Mouse (Mus musculus): ENCODE measurements around the gene Hmgb1. TPM values are rescaled to one million over a fixed set of nuclear protein-coding genes. Genes with fewer than 3 reads are reported as not detected.

The Hmgb1 gene
- polyA plus RNA-seq, 1 experiment from 2014 or later = 2,020 TPM

- no peaks in the 10 kb centered on the region for H3K9me3 ChIP-seq (ENCODE audit: control insufficient read depth, low read length)
- no peaks in the 10 kb centered on the region for H3K36me3 ChIP-seq (ENCODE audit: control insufficient read depth, insufficient read depth, low read length)
- WGBS = 60% methylated on average over 5 of the region's 5 CpGs
- H3K27me3 ChIP-seq (ENCODE audit: control insufficient read depth, insufficient read depth, low read length) = no peaks in the 10 kb centered on the region
- peak overlapping the region; percentile 35 for H3K9ac ChIP-seq (ENCODE audit: low read length)
- no peak overlapping the region for H3K4me3 ChIP-seq (ENCODE audit: low read depth, low read length)
- H3K27ac ChIP-seq (ENCODE audit: low read depth, low read length) = no peak overlapping the region
- peak overlapping the region; percentile 24; the same call in 1 of the 2 replicates for H3K4me2 ChIP-seq (ENCODE audit: low read depth, low read length, severe bottlenecking)
- ATAC-seq (replicated peaks; ENCODE audit: low FRiP score) (no peak), DNase-seq (ENCODE audit: low spot score) (no peak)
- 0 out of 2 replicates have a peak, but pooled peaks cover 3% of the 10 kb centered on the region for H3K4me1 ChIP-seq (replicated peaks; ENCODE audit: control insufficient read depth, insufficient read depth, low read length)
Measured at GRCm38 (mm10) chr5:149007295-149007646, 177.0 kb downstream of the Hmgb1 start.

- Histone ChIP-seq H3K4me3 (ENCODE audit: low read depth, low read length) (peak overlapping the region; percentile 14; the same call in 1 of the 2 replicates), H3K27me3 (ENCODE audit: control insufficient read depth, insufficient read depth, low read length) (no peaks in the 10 kb centered on the region), H3K36me3 (ENCODE audit: control insufficient read depth, insufficient read depth, low read length) (no peaks in the 10 kb centered on the region), H3K4me2 (ENCODE audit: low read depth, low read length, severe bottlenecking) (peak overlapping the region; percentile 44), H3K4me1 (replicated peaks; ENCODE audit: control insufficient read depth, insufficient read depth, low read length) (0 out of 2 replicates have a peak, but pooled peaks cover 3% of the 10 kb centered on the region), H3K27ac (ENCODE audit: low read depth, low read length) (peak overlapping the region; percentile 64), H3K9me3 (ENCODE audit: control insufficient read depth, low read length) (no peaks in the 10 kb centered on the region), H3K9ac (ENCODE audit: low read length) (peak overlapping the region; percentile 45)
- DNase-seq (ENCODE audit: low spot score) = peak; percentile 100
- peak; percentile 91 for ATAC-seq (replicated peaks; ENCODE audit: low FRiP score)
- 13% methylated on average over 26 of the region's 26 CpGs for WGBS
Measured at GRCm38 (mm10) chr5:149006362-149007294, 177.7 kb downstream of the Hmgb1 start.

- peak overlapping the region; percentile 44; the same call in 1 of the 2 replicates for H3K4me2 ChIP-seq (ENCODE audit: low read depth, low read length, severe bottlenecking)
Measured at GRCm38 (mm10) chr5:149005701-149006361, 178.5 kb downstream of the Hmgb1 start.

DNA sequence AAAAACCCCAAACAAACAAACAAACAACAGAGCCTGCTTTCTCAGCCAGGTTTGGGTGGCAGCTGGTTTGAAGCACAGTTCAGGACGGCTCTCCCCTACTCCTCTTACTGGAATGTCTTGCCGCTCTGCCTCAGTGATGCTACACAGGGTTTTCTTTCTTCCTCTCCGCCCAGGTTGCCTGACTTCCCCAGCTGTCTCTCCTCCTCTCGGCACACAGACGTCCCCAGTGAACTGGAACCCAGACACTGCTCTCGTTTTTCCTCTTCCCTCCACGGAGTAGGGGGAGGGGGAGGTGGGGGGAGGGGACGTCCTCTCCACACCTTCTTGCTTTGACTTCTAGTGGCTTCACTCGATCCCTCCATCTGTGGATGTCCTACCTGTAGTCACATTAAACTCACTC lies 179.2 kb downstream of the Hmgb1 start:
- DNase-seq (ENCODE audit: low spot score) (no peak), ATAC-seq (replicated peaks; ENCODE audit: low FRiP score) (no peak)
- no peaks in the 10 kb centered on the region for H3K36me3 ChIP-seq (ENCODE audit: control insufficient read depth, insufficient read depth, low read length)

More at GRCm38 (mm10) chr5:149005701-149006361, 178.5 kb downstream of the Hmgb1 start:
- ATAC-seq (replicated peaks; ENCODE audit: low FRiP score) (0 out of 2 replicates have a peak, but pooled peaks have one; percentile 9), DNase-seq (ENCODE audit: low spot score) (no peak)
- H3K4me1 ChIP-seq (replicated peaks; ENCODE audit: control insufficient read depth, insufficient read depth, low read length) = 0 out of 2 replicates have a peak, but pooled peaks cover 3% of the 10 kb centered on the region
- no peaks in the 10 kb centered on the region for H3K36me3 ChIP-seq (ENCODE audit: control insufficient read depth, insufficient read depth, low read length)
- H3K9ac ChIP-seq (ENCODE audit: low read length) = peak overlapping the region; percentile 45
- H3K27me3 ChIP-seq (ENCODE audit: control insufficient read depth, insufficient read depth, low read length) = no peaks in the 10 kb centered on the region
- no peak overlapping the region for H3K27ac ChIP-seq (ENCODE audit: low read depth, low read length)
- 70% methylated on average over 9 of the region's 9 CpGs for WGBS
- H3K9me3 ChIP-seq (ENCODE audit: control insufficient read depth, low read length) = no peaks in the 10 kb centered on the region
- H3K4me3 ChIP-seq (ENCODE audit: low read depth, low read length) = no peak overlapping the region

DNA sequence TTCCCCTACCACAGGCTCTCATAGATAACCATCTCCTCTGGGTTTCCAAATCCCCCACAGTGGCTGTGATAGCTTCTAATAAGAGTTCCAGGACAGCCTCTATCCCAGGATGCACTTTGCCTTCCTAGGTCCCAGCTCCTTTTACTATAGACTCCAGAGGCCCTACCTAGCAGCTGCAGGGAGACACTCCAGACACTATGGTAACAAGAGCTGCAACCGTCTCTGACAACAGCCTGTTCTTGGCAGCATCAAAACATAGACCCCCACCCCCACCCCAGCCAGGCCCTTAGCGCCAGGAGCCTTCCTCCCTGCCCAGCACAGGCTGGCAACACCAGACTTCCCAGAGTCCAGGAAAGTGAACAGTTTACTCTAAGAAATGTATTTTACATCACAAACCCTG lies 181.2 kb downstream of the Hmgb1 start:
- ATAC-seq (replicated peaks; ENCODE audit: low FRiP score) = no peak
- Histone ChIP-seq H3K4me1 (replicated peaks; ENCODE audit: control insufficient read depth, insufficient read depth, low read length) (0 out of 2 replicates have a peak, but pooled peaks cover 3% of the 10 kb centered on the region), H3K36me3 (ENCODE audit: control insufficient read depth, insufficient read depth, low read length) (no peaks in the 10 kb centered on the region), H3K9me3 (ENCODE audit: control insufficient read depth, low read length) (no peaks in the 10 kb centered on the region), H3K9ac (ENCODE audit: low read length) (no peak overlapping the region), H3K27ac (ENCODE audit: low read depth, low read length) (no peak overlapping the region), H3K4me3 (ENCODE audit: low read depth, low read length) (no peak overlapping the region), H3K27me3 (ENCODE audit: control insufficient read depth, insufficient read depth, low read length) (no peaks in the 10 kb centered on the region), H3K4me2 (ENCODE audit: low read depth, low read length, severe bottlenecking) (no peak overlapping the region)
- no peak for DNase-seq (ENCODE audit: low spot score)
- 40% methylated on average over 2 of the region's 2 CpGs for WGBS

More for the DNA sequence above, 179.2 kb downstream of the Hmgb1 start:
- Histone ChIP-seq H3K27ac (ENCODE audit: low read depth, low read length) (no peak overlapping the region), H3K9ac (ENCODE audit: low read length) (no peak overlapping the region), H3K27me3 (ENCODE audit: control insufficient read depth, insufficient read depth, low read length) (no peaks in the 10 kb centered on the region), H3K4me2 (ENCODE audit: low read depth, low read length, severe bottlenecking) (no peak overlapping the region), H3K9me3 (ENCODE audit: control insufficient read depth, low read length) (no peaks in the 10 kb centered on the region), H3K4me1 (replicated peaks; ENCODE audit: control insufficient read depth, insufficient read depth, low read length) (0 out of 2 replicates have a peak, but pooled peaks cover 3% of the 10 kb centered on the region), H3K4me3 (ENCODE audit: low read depth, low read length) (no peak overlapping the region)
- 52% methylated on average over 9 of the region's 9 CpGs for WGBS

DNA sequence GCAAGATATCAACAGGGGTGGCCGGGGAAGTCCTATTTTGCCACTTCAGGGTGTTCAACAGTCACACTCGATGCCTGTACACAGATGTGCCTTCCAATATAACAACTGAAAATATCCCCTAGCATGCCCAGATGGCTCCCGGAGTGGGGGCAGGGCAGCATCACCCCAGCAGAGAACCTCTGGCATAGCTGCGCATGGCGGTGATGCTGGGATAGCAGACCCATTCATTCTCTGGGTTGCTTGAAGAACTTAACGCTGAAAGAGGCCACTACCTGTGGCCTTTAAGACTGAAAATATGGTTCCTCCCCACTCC lies 181.5 kb downstream of the Hmgb1 start:
- Histone ChIP-seq H3K27me3 (ENCODE audit: control insufficient read depth, insufficient read depth, low read length) (no peaks in the 10 kb centered on the region), H3K4me1 (replicated peaks; ENCODE audit: control insufficient read depth, insufficient read depth, low read length) (0 out of 2 replicates have a peak, but pooled peaks cover 3% of the 10 kb centered on the region), H3K9ac (ENCODE audit: low read length) (no peak overlapping the region), H3K4me3 (ENCODE audit: low read depth, low read length) (no peak overlapping the region), H3K36me3 (ENCODE audit: control insufficient read depth, insufficient read depth, low read length) (no peaks in the 10 kb centered on the region), H3K4me2 (ENCODE audit: low read depth, low read length, severe bottlenecking) (no peak overlapping the region), H3K9me3 (ENCODE audit: control insufficient read depth, low read length) (no peaks in the 10 kb centered on the region), H3K27ac (ENCODE audit: low read depth, low read length) (no peak overlapping the region)
- WGBS = 78% methylated on average over 6 of the region's 6 CpGs
- ATAC-seq (replicated peaks; ENCODE audit: low FRiP score) (no peak), DNase-seq (ENCODE audit: low spot score) (no peak)

- no peak overlapping the region for H3K9ac ChIP-seq (ENCODE audit: low read length)
- no peaks in the 10 kb centered on the region for H3K36me3 ChIP-seq (ENCODE audit: control insufficient read depth, insufficient read depth, low read length)
- WGBS = 70% methylated on average over 20 of the region's 20 CpGs
Measured at GRCm38 (mm10) chr5:149002034-149002802, 182.1 kb downstream of the Hmgb1 start.

DNA sequence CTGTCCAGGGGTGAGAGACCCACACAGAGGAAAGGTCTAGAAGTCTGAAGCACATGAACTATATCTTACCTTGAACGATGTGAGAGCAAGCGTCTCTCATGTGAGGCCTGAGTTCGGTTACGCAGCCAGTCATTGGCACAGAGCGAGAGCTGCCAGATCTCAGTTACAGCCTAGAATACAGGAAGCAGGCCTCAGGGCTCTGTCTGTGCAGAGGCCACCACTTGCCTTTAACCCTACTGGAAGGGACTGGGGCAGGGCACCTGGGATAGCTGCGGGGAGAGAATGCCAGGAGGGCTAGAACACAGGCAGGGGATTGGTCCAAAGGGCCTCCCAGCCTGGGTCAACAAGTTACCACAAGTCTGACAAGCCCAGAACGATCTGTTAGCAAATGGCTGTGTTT lies 184.5 kb downstream of the Hmgb1 start:
- Histone ChIP-seq H3K27ac (ENCODE audit: low read depth, low read length) (no peak overlapping the region), H3K4me1 (replicated peaks; ENCODE audit: control insufficient read depth, insufficient read depth, low read length) (no peaks in the 10 kb centered on the region), H3K9ac (ENCODE audit: low read length) (no peak overlapping the region), H3K9me3 (ENCODE audit: control insufficient read depth, low read length) (no peaks in the 10 kb centered on the region), H3K4me2 (ENCODE audit: low read depth, low read length, severe bottlenecking) (no peak overlapping the region), H3K27me3 (ENCODE audit: control insufficient read depth, insufficient read depth, low read length) (no peaks in the 10 kb centered on the region), H3K36me3 (ENCODE audit: control insufficient read depth, insufficient read depth, low read length) (no peaks in the 10 kb centered on the region), H3K4me3 (ENCODE audit: low read depth, low read length) (no peak overlapping the region)
- no peak for DNase-seq (ENCODE audit: low spot score)
- WGBS = 91% methylated on average over 7 of the region's 7 CpGs
- no peak for ATAC-seq (replicated peaks; ENCODE audit: low FRiP score)

More at GRCm38 (mm10) chr5:149002034-149002802, 182.1 kb downstream of the Hmgb1 start:
- DNase-seq (ENCODE audit: low spot score) = no peak
- no peak for ATAC-seq (replicated peaks; ENCODE audit: low FRiP score)
- Histone ChIP-seq H3K4me2 (ENCODE audit: low read depth, low read length, severe bottlenecking) (no peak overlapping the region), H3K4me1 (replicated peaks; ENCODE audit: control insufficient read depth, insufficient read depth, low read length) (0 out of 2 replicates have a peak, but pooled peaks cover 3% of the 10 kb centered on the region), H3K9me3 (ENCODE audit: control insufficient read depth, low read length) (no peaks in the 10 kb centered on the region), H3K4me3 (ENCODE audit: low read depth, low read length) (no peak overlapping the region), H3K27ac (ENCODE audit: low read depth, low read length) (no peak overlapping the region), H3K27me3 (ENCODE audit: control insufficient read depth, insufficient read depth, low read length) (no peaks in the 10 kb centered on the region)
